Mouse (Mus musculus): ENCODE data around the gene Ripk3.

DNA sequence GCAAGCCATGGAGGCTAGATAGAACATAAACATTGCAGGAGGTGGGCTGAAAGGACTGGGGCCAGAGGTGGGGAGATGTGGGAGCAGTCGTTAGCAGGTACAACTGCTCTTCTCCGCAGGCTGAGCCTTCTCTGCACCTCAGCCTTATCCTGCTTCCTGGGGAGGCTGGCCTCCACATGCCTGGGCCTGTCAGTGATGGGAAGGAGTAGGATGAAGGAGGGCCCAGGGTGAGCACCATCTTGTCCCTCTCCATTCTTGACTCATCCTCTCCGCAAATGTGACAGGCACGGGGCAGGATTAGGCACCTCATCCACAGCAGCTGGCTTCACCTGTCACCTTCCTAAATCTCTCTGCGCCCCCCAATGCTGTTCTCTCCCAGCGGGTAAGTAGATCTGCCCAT, 27.5 kb downstream of the Ripk3 start, which contains the start of gene Ltb4r2:
- TF ChIP-seq MEF2A (IDR thresholded peaks at IDR 0.05; ENCODE audit: borderline replicate concordance, low read depth, low read length) (no peak), CTCF (conservative IDR thresholded peaks at IDR 0.05 in 1 of 2, IDR thresholded peaks at IDR 0.05 in 1 of 2; ENCODE audit: low read depth in 2 of 2, low read length in 2 of 2) (no peak), E2F4 (IDR thresholded peaks at IDR 0.05; ENCODE audit: insufficient replicate concordance, low read depth, low read length) (no peak), RAD21 (IDR thresholded peaks at IDR 0.05; ENCODE audit: low read depth, low read length) (no peak), POLR2A (IDR thresholded peaks at IDR 0.05; ENCODE audit: low read depth, low read length) (no peak), ZNF384 (IDR thresholded peaks at IDR 0.05; ENCODE audit: low read depth, low read length) (no peak), ZMIZ1 (IDR thresholded peaks at IDR 0.05; ENCODE audit: low read depth, low read length) (no peak), ZKSCAN1 (IDR thresholded peaks at IDR 0.05; ENCODE audit: borderline replicate concordance, low read depth, low read length) (no peak), ETS1 (conservative IDR thresholded peaks at IDR 0.05; ENCODE audit: low read depth, low read length) (no peak), EP300 (IDR thresholded peaks at IDR 0.05; ENCODE audit: low read length) (no peak)
